Mouse (Mus musculus) ES-E14 (cell line): ENCODE data around the gene Nfxl1.

Experiments
- CHD2 ChIP-seq: IDR thresholded peaks from 2 replicates; pipeline ENCODE4 v1.6.1; 2014; ENCODE audit warnings: mild to moderate bottlenecking, low read depth, low read length, inconsistent platforms
- HCFC1 ChIP-seq: IDR thresholded peaks from 2 replicates; pipeline ENCODE4 v1.6.1; 2012; ENCODE audit warnings: low read length, inconsistent platforms, borderline replicate concordance; ENCODE audit not compliant: insufficient read depth

- no peak for TF ChIP-seq CHD2
- TF ChIP-seq HCFC1, result no peak
These were observed 57.7 kb downstream of the Nfxl1 start for GRCm38 (mm10) chr5:72501763-72502162.
